Mouse (Mus musculus): ENCODE results near the gene Abtb1. TPM values are rescaled to one million over a fixed set of nuclear protein-coding genes. Genes with fewer than 3 reads are reported as not detected.

Abtb1 gene
- total RNA-seq, 4 experiments from 2014 or later: 18.8 to 27.6 (median 23.8) TPM

GRCm38 (mm10) chr6:88803957-88804695, 37.7 kb downstream of the Abtb1 start:
- no peak for DNase-seq (ENCODE audit: low spot score)

- no peak for DNase-seq (ENCODE audit: low spot score)
These were observed 38.7 kb downstream of the Abtb1 start for GRCm38 (mm10) chr6:88803051-88803450.

GRCm38 (mm10) chr6:88800735-88801134, 41.0 kb downstream of the Abtb1 start:
- DNase-seq (ENCODE audit: low spot score): no peak

- no peak for DNase-seq (ENCODE audit: low spot score)
These were observed 41.6 kb downstream of the Abtb1 start for GRCm38 (mm10) chr6:88800191-88800590.

- DNase-seq (ENCODE audit: low spot score): no peak
These were observed 47.2 kb downstream of the Abtb1 start for GRCm38 (mm10) chr6:88794561-88794971.

- no peak for DNase-seq (ENCODE audit: low spot score)
These were observed 47.9 kb downstream of the Abtb1 start for GRCm38 (mm10) chr6:88793872-88794271.

- no peak for DNase-seq (ENCODE audit: low spot score)
These were observed 48.5 kb downstream of the Abtb1 start for GRCm38 (mm10) chr6:88793243-88793642.

GRCm38 (mm10) chr6:88792147-88792691, 49.6 kb downstream of the Abtb1 start:
- DNase-seq (ENCODE audit: low spot score): peak; percentile 73

- DNase-seq (ENCODE audit: low spot score): no peak
These were observed 50.5 kb downstream of the Abtb1 start for GRCm38 (mm10) chr6:88791299-88791698.

GRCm38 (mm10) chr6:88788219-88788618, 53.6 kb downstream of the Abtb1 start:
- no peak for DNase-seq (ENCODE audit: low spot score)

GRCm38 (mm10) chr6:88787496-88787895, 54.3 kb downstream of the Abtb1 start:
- no peak for DNase-seq (ENCODE audit: low spot score)

- DNase-seq (ENCODE audit: low spot score): peak; percentile 71
These were observed 54.9 kb downstream of the Abtb1 start for GRCm38 (mm10) chr6:88786732-88787445.

Other genes with a start within 250 kb of the Abtb1 start
- gene Kbtbd12, start 204.0 kb downstream of the Abtb1 start, total RNA-seq (2022): 10 to 100 TPM; 39.1 to 45.4 (median 43.4) TPM
- gene Mgll, start 117.6 kb downstream of the Abtb1 start, total RNA-seq (2022): 100 to 1,000 TPM in 2 of 4 experiments, 10 to 100 TPM in 2; 74.8 to 134 (median 102) TPM
- 10 to 100 TPM; 13.7 to 14.8 (median 14.2) TPM for gene Podxl2, start 33.1 kb upstream of the Abtb1 start, total RNA-seq (2022)
- 1 to 10 TPM; 4.7 to 6.7 (median 5.6) TPM for gene Mcm2, start 56.8 kb upstream of the Abtb1 start, total RNA-seq (2022)
- 10 to 100 TPM; 29.0 to 36.3 (median 32.2) TPM for gene Tpra1, start 60.3 kb upstream of the Abtb1 start, total RNA-seq (2022)

Data from heart, adult 8-10 months (tissue).